Mouse (Mus musculus) brown adipose tissue, adult 24 weeks (tissue): Measurements from ENCODE around the gene Kcnmb1. TPM values are rescaled to one million over a fixed set of nuclear protein-coding genes. Genes with fewer than 3 reads are reported as not detected.

Experiments used
- H3K27ac ChIP-seq: fragments of 200-500 bp; replicated peaks from 2 replicates; pipeline ENCODE4 v1.5.1; 2012; ENCODE audit warnings: low read depth, mild to moderate bottlenecking, low read length
- H3K4me1 ChIP-seq: fragments of 200-500 bp; 2 replicates; pipeline ENCODE4 v1.6.1; 2012; ENCODE audit warnings: low read length, mixed read lengths; ENCODE audit not compliant: control insufficient read depth, insufficient read depth, insufficient read length
- H3K4me3 ChIP-seq: fragments of 200-500 bp; 2 replicates; pipeline ENCODE4 v1.5.1; 2012; ENCODE audit warnings: low read depth, mild to moderate bottlenecking, low read length, moderate library complexity; ENCODE audit not compliant: insufficient read depth
- polyA plus RNA-seq: library from polyadenylated mRNA; stranded (reverse); fragments of >200 nt; gene quantifications from 2 replicates; pipeline ENCODE4 v1.2.4, GENCODE M21; 2012; ENCODE audit not compliant: missing spikeins, insufficient read depth, insufficient read length

Gene Kcnmb1
- polyA plus RNA-seq, 1 experiment, result not detected

GRCm38 (mm10) chr11:33958713-33959112, 4.1 kb upstream of the Kcnmb1 start:
- no peaks in the 10 kb centered on the region for H3K4me1 ChIP-seq
- no peak overlapping the region for H3K4me3 ChIP-seq
- no peak overlapping the region for H3K27ac ChIP-seq

GRCm38 (mm10) chr11:33962178-33962577, 635 bp upstream of the Kcnmb1 start:
- Histone ChIP-seq H3K4me3 (no peak overlapping the region), H3K4me1 (no peaks in the 10 kb centered on the region), H3K27ac (no peak overlapping the region)

- no peak overlapping the region for H3K4me3 ChIP-seq
- H3K4me1 ChIP-seq, result no peaks in the 10 kb centered on the region
- H3K27ac ChIP-seq, result no peak overlapping the region
Observed at GRCm38 (mm10) chr11:33965380-33965779, 2.6 kb downstream of the Kcnmb1 start.

- Histone ChIP-seq H3K4me1 (no peaks in the 10 kb centered on the region), H3K27ac (no peak overlapping the region), H3K4me3 (no peak overlapping the region)
Observed at GRCm38 (mm10) chr11:33967708-33968107, 4.9 kb downstream of the Kcnmb1 start.

GRCm38 (mm10) chr11:33969199-33969598, 6.4 kb downstream of the Kcnmb1 start:
- Histone ChIP-seq H3K27ac (no peak overlapping the region), H3K4me3 (no peak overlapping the region), H3K4me1 (no peaks in the 10 kb centered on the region)

- no peaks in the 10 kb centered on the region for H3K4me1 ChIP-seq
- H3K27ac ChIP-seq, result no peak overlapping the region
- no peak overlapping the region for H3K4me3 ChIP-seq
Observed at GRCm38 (mm10) chr11:33972114-33972513, 9.3 kb downstream of the Kcnmb1 start.

GRCm38 (mm10) chr11:33974341-33975040, 11.7 kb downstream of the Kcnmb1 start:
- no peak overlapping the region for H3K4me3 ChIP-seq
- H3K27ac ChIP-seq, result no peak overlapping the region
- H3K4me1 ChIP-seq, result no peaks in the 10 kb centered on the region

- no peaks in the 10 kb centered on the region for H3K4me1 ChIP-seq
- H3K4me3 ChIP-seq, result no peak overlapping the region
- H3K27ac ChIP-seq, result no peak overlapping the region
Observed at GRCm38 (mm10) chr11:33975121-33975520, 12.3 kb downstream of the Kcnmb1 start.

- Histone ChIP-seq H3K4me3 (no peak overlapping the region), H3K27ac (no peak overlapping the region), H3K4me1 (no peaks in the 10 kb centered on the region)
Observed at GRCm38 (mm10) chr11:33980146-33980545, 17.3 kb downstream of the Kcnmb1 start.

- H3K4me3 ChIP-seq, result no peak overlapping the region
- no peak overlapping the region for H3K27ac ChIP-seq
- no peaks in the 10 kb centered on the region for H3K4me1 ChIP-seq
Observed at GRCm38 (mm10) chr11:33986525-33986924, 23.7 kb downstream of the Kcnmb1 start.

GRCm38 (mm10) chr11:33990002-33990401, 27.2 kb downstream of the Kcnmb1 start:
- no peak overlapping the region for H3K4me3 ChIP-seq
- H3K4me1 ChIP-seq, result no peaks in the 10 kb centered on the region
- no peak overlapping the region for H3K27ac ChIP-seq

- no peak within 1 kb of the TSS for H3K4me3 ChIP-seq
- no peaks in the 10 kb centered on the region for H3K4me1 ChIP-seq
Observed at GRCm38 (mm10) chr11:33992938-33993337, 30.1 kb downstream of the Kcnmb1 start, which contains the start of gene Kcnip1. Gene Kcnip1, minus strand, starts transcription at chr11:33993152.

GRCm38 (mm10) chr11:33993496-33993895, 30.7 kb downstream of the Kcnmb1 start:
- no peak overlapping the region for H3K27ac ChIP-seq
- H3K4me3 ChIP-seq, result no peak overlapping the region
- H3K4me1 ChIP-seq, result no peaks in the 10 kb centered on the region

More at GRCm38 (mm10) chr11:33992938-33993337, 30.1 kb downstream of the Kcnmb1 start, which contains the start of gene Kcnip1:
- H3K27ac ChIP-seq, result no peak within 1 kb of the TSS

GRCm38 (mm10) chr11:33998244-33998643, 35.4 kb downstream of the Kcnmb1 start:
- no peak overlapping the region for H3K27ac ChIP-seq
- H3K4me1 ChIP-seq, result no peaks in the 10 kb centered on the region
- no peak overlapping the region for H3K4me3 ChIP-seq

- no peak overlapping the region for H3K27ac ChIP-seq
- H3K4me3 ChIP-seq, result no peak overlapping the region
- H3K4me1 ChIP-seq, result no peaks in the 10 kb centered on the region
Observed at GRCm38 (mm10) chr11:34000416-34000815, 37.6 kb downstream of the Kcnmb1 start.

- H3K4me1 ChIP-seq, result no peaks in the 10 kb centered on the region
- H3K27ac ChIP-seq, result no peak overlapping the region
- no peak overlapping the region for H3K4me3 ChIP-seq
Observed at GRCm38 (mm10) chr11:34001938-34002592, 39.3 kb downstream of the Kcnmb1 start.
